Mouse (Mus musculus): ENCODE measurements at regions not wholly inside any gene's neighbourhood (a gene's known extent, or its start where the extent isn't known, plus 50 kb on each side); places are given as distances from the start of the nearest gene placed in this dataset.

- Histone ChIP-seq H3K9ac (ENCODE audit: low read length) (no peak overlapping the region), H3K9me3 (replicated peaks; ENCODE audit: control insufficient read depth, low read length) (no peaks in the 10 kb centered on the region), H3K4me1 (ENCODE audit: control insufficient read depth, insufficient read depth, low read length) (no peaks in the 10 kb centered on the region), H3K36me3 (ENCODE audit: control insufficient read depth, insufficient read depth, low read length) (no peaks in the 10 kb centered on the region), H3K27me3 (ENCODE audit: control insufficient read depth, insufficient read depth, low read length) (no peaks in the 10 kb centered on the region), H3K4me2 (ENCODE audit: low read depth, low read length) (no peak overlapping the region), H3K27ac (ENCODE audit: low read length) (no peak overlapping the region), H3K4me3 (replicated peaks; ENCODE audit: low read length) (no peak overlapping the region)
- WGBS: 82% methylated on average over 5 of the region's 5 CpGs
- no peak for ATAC-seq (ENCODE audit: insufficient read depth, low FRiP score)
Measured at GRCm38 (mm10) chr7:137522450-137522849, 85.0 kb downstream of the Glrx3 start.

- ATAC-seq (ENCODE audit: insufficient read depth, low FRiP score): no peak
- Histone ChIP-seq H3K27ac (ENCODE audit: low read length) (no peak overlapping the region), H3K27me3 (ENCODE audit: control insufficient read depth, insufficient read depth, low read length) (no peaks in the 10 kb centered on the region), H3K36me3 (ENCODE audit: control insufficient read depth, insufficient read depth, low read length) (no peaks in the 10 kb centered on the region), H3K4me2 (ENCODE audit: low read depth, low read length) (no peak overlapping the region), H3K9me3 (replicated peaks; ENCODE audit: control insufficient read depth, low read length) (no peaks in the 10 kb centered on the region), H3K9ac (ENCODE audit: low read length) (no peak overlapping the region), H3K4me1 (ENCODE audit: control insufficient read depth, insufficient read depth, low read length) (no peaks in the 10 kb centered on the region), H3K4me3 (replicated peaks; ENCODE audit: low read length) (no peak overlapping the region)
- WGBS: 76% methylated on average over 4 of the region's 4 CpGs
Measured at GRCm38 (mm10) chr7:137533476-137533875, 96.1 kb downstream of the Glrx3 start.

GRCm38 (mm10) chr7:137549991-137550390, 112.6 kb downstream of the Glrx3 start:
- H3K36me3 ChIP-seq (ENCODE audit: control insufficient read depth, insufficient read depth, low read length): no peaks in the 10 kb centered on the region
- no peak overlapping the region for H3K4me2 ChIP-seq (ENCODE audit: low read depth, low read length)
- H3K27me3 ChIP-seq (ENCODE audit: control insufficient read depth, insufficient read depth, low read length): no peaks in the 10 kb centered on the region
- ATAC-seq (ENCODE audit: insufficient read depth, low FRiP score): no peak
- no peak overlapping the region for H3K4me3 ChIP-seq (replicated peaks; ENCODE audit: low read length)
- no peak overlapping the region for H3K27ac ChIP-seq (ENCODE audit: low read length)
- no peaks in the 10 kb centered on the region for H3K4me1 ChIP-seq (ENCODE audit: control insufficient read depth, insufficient read depth, low read length)
- no peak overlapping the region for H3K9ac ChIP-seq (ENCODE audit: low read length)
- 32% methylated on average over 2 of the region's 2 CpGs for WGBS
- H3K9me3 ChIP-seq (replicated peaks; ENCODE audit: control insufficient read depth, low read length): no peaks in the 10 kb centered on the region

- H3K4me3 ChIP-seq (replicated peaks; ENCODE audit: low read length): no peak overlapping the region
- H3K4me1 ChIP-seq (ENCODE audit: control insufficient read depth, insufficient read depth, low read length): no peaks in the 10 kb centered on the region
- 62% methylated on average over 5 of the region's 5 CpGs for WGBS
- H3K27ac ChIP-seq (ENCODE audit: low read length): no peak overlapping the region
- no peaks in the 10 kb centered on the region for H3K27me3 ChIP-seq (ENCODE audit: control insufficient read depth, insufficient read depth, low read length)
- H3K36me3 ChIP-seq (ENCODE audit: control insufficient read depth, insufficient read depth, low read length): no peaks in the 10 kb centered on the region
- H3K9ac ChIP-seq (ENCODE audit: low read length): no peak overlapping the region
- H3K9me3 ChIP-seq (replicated peaks; ENCODE audit: control insufficient read depth, low read length): no peaks in the 10 kb centered on the region
- no peak overlapping the region for H3K4me2 ChIP-seq (ENCODE audit: low read depth, low read length)
- no peak for ATAC-seq (ENCODE audit: insufficient read depth, low FRiP score)
Measured at GRCm38 (mm10) chr7:137552551-137553198, 115.3 kb downstream of the Glrx3 start.

- no peak overlapping the region for H3K4me2 ChIP-seq (ENCODE audit: low read depth, low read length)
- no peaks in the 10 kb centered on the region for H3K4me1 ChIP-seq (ENCODE audit: control insufficient read depth, insufficient read depth, low read length)
- no peaks in the 10 kb centered on the region for H3K27me3 ChIP-seq (ENCODE audit: control insufficient read depth, insufficient read depth, low read length)
- H3K36me3 ChIP-seq (ENCODE audit: control insufficient read depth, insufficient read depth, low read length): no peaks in the 10 kb centered on the region
- 72% methylated on average over 2 of the region's 2 CpGs for WGBS
- H3K4me3 ChIP-seq (replicated peaks; ENCODE audit: low read length): no peak overlapping the region
- no peak for ATAC-seq (ENCODE audit: insufficient read depth, low FRiP score)
- no peaks in the 10 kb centered on the region for H3K9me3 ChIP-seq (replicated peaks; ENCODE audit: control insufficient read depth, low read length)
- no peak overlapping the region for H3K9ac ChIP-seq (ENCODE audit: low read length)
- H3K27ac ChIP-seq (ENCODE audit: low read length): no peak overlapping the region
Measured at GRCm38 (mm10) chr7:137555481-137555880, 118.1 kb downstream of the Glrx3 start.

GRCm38 (mm10) chr7:137557439-137557838, 120.0 kb downstream of the Glrx3 start:
- H3K9ac ChIP-seq (ENCODE audit: low read length): no peak overlapping the region
- no peak overlapping the region for H3K27ac ChIP-seq (ENCODE audit: low read length)
- no peaks in the 10 kb centered on the region for H3K36me3 ChIP-seq (ENCODE audit: control insufficient read depth, insufficient read depth, low read length)
- H3K27me3 ChIP-seq (ENCODE audit: control insufficient read depth, insufficient read depth, low read length): no peaks in the 10 kb centered on the region
- H3K4me1 ChIP-seq (ENCODE audit: control insufficient read depth, insufficient read depth, low read length): no peaks in the 10 kb centered on the region
- H3K4me3 ChIP-seq (replicated peaks; ENCODE audit: low read length): no peak overlapping the region
- ATAC-seq (ENCODE audit: insufficient read depth, low FRiP score): no peak
- 89% methylated on average over 3 of the region's 3 CpGs for WGBS
- H3K4me2 ChIP-seq (ENCODE audit: low read depth, low read length): no peak overlapping the region
- no peaks in the 10 kb centered on the region for H3K9me3 ChIP-seq (replicated peaks; ENCODE audit: control insufficient read depth, low read length)

- Histone ChIP-seq H3K9ac (ENCODE audit: low read length) (no peak overlapping the region), H3K4me3 (replicated peaks; ENCODE audit: low read length) (no peak overlapping the region), H3K4me1 (ENCODE audit: control insufficient read depth, insufficient read depth, low read length) (no peaks in the 10 kb centered on the region), H3K36me3 (ENCODE audit: control insufficient read depth, insufficient read depth, low read length) (no peaks in the 10 kb centered on the region), H3K4me2 (ENCODE audit: low read depth, low read length) (no peak overlapping the region), H3K9me3 (replicated peaks; ENCODE audit: control insufficient read depth, low read length) (no peaks in the 10 kb centered on the region), H3K27me3 (ENCODE audit: control insufficient read depth, insufficient read depth, low read length) (no peaks in the 10 kb centered on the region), H3K27ac (ENCODE audit: low read length) (no peak overlapping the region)
- ATAC-seq (ENCODE audit: insufficient read depth, low FRiP score): no peak
- 83% methylated on average over 3 of the region's 3 CpGs for WGBS
Measured at GRCm38 (mm10) chr7:137558871-137559270, 121.5 kb downstream of the Glrx3 start.

GRCm38 (mm10) chr7:137570199-137570598, 132.8 kb downstream of the Glrx3 start:
- no peak overlapping the region for H3K27ac ChIP-seq (ENCODE audit: low read length)
- no peak overlapping the region for H3K4me2 ChIP-seq (ENCODE audit: low read depth, low read length)
- ATAC-seq (ENCODE audit: insufficient read depth, low FRiP score): no peak
- no peak overlapping the region for H3K9ac ChIP-seq (ENCODE audit: low read length)
- H3K27me3 ChIP-seq (ENCODE audit: control insufficient read depth, insufficient read depth, low read length): no peaks in the 10 kb centered on the region
- H3K9me3 ChIP-seq (replicated peaks; ENCODE audit: control insufficient read depth, low read length): no peaks in the 10 kb centered on the region; the same call in 1 of the 2 replicates
- H3K4me1 ChIP-seq (ENCODE audit: control insufficient read depth, insufficient read depth, low read length): no peaks in the 10 kb centered on the region
- no peaks in the 10 kb centered on the region for H3K36me3 ChIP-seq (ENCODE audit: control insufficient read depth, insufficient read depth, low read length)
- 57% methylated on average over 2 of the region's 2 CpGs for WGBS
- H3K4me3 ChIP-seq (replicated peaks; ENCODE audit: low read length): no peak overlapping the region

GRCm38 (mm10) chr7:137575491-137575890, 138.1 kb downstream of the Glrx3 start:
- no peak overlapping the region for H3K4me2 ChIP-seq (ENCODE audit: low read depth, low read length)
- no peak for ATAC-seq (ENCODE audit: insufficient read depth, low FRiP score)
- H3K9me3 ChIP-seq (replicated peaks; ENCODE audit: control insufficient read depth, low read length): no peaks in the 10 kb centered on the region
- WGBS: 87% methylated on average over 3 of the region's 3 CpGs
- H3K27ac ChIP-seq (ENCODE audit: low read length): no peak overlapping the region
- no peaks in the 10 kb centered on the region for H3K36me3 ChIP-seq (ENCODE audit: control insufficient read depth, insufficient read depth, low read length)
- no peak overlapping the region for H3K9ac ChIP-seq (ENCODE audit: low read length)
- H3K4me3 ChIP-seq (replicated peaks; ENCODE audit: low read length): no peak overlapping the region
- no peaks in the 10 kb centered on the region for H3K27me3 ChIP-seq (ENCODE audit: control insufficient read depth, insufficient read depth, low read length)
- no peaks in the 10 kb centered on the region for H3K4me1 ChIP-seq (ENCODE audit: control insufficient read depth, insufficient read depth, low read length)
